In genomic region chr3:136742258-136743057, GRCm38 (mm10) we compare ENCODE assay signal across 14 mouse cellular contexts.
DNase-seq lines count a peak whose midpoint lies in the region; TF ChIP-seq lines count a peak whose summit lies in the region.
"Had no signal": no experiment of that assay in that cellular context is flagged by ENCODE, and none has a peak within 500 bp of the region (broad histone marks: within the 10 kb centered on the region; RNA-seq: fewer than 3 reads in every experiment).

No protein-coding gene starts in this region.

- H3K4me1 ChIP-seq in bone marrow macrophage, adult 2 months (ENCODE audit: control insufficient read depth, insufficient read depth, low read length): peaks cover 32% of the 10 kb centered on the region

- no peak overlapping the region for H3K4me3 ChIP-seq in gastrocnemius, adult 2 months
- no peak overlapping the region for H3K4me3 ChIP-seq in bone marrow macrophage, adult 2 months (ENCODE audit: insufficient read depth, low read length)
- H3K4me3 ChIP-seq in left cerebral cortex, adult 2 months: no peak overlapping the region
- H3K4me3 ChIP-seq: embryonic facial prominence, embryonic 13.5 days; forebrain, embryonic 13.5 days; hindbrain, embryonic 10.5 days had no signal

- TF ChIP-seq POLR2A in bone marrow macrophage, adult 2 months (IDR thresholded peaks at IDR 0.05; ENCODE audit: borderline replicate concordance, low read depth, low read length): no peak

- DNase-seq in gastrocnemius, adult 2 months: no peak
- DNase-seq in gastrocnemius, postnatal 36 days: no peak
- DNase-seq in lung, postnatal 36 days: peak; percentile 22
- no peak for DNase-seq in lung, postnatal 14 days
- DNase-seq in naive thymus-derived CD4-positive, alpha-beta T cell, adult 2 months (ENCODE audit: low read depth): peak; percentile 58
- no peak for DNase-seq in kidney, postnatal 4 days
- DNase-seq in left cerebral cortex, adult 2 months (ENCODE audit: extremely low spot score in 1 of 2, low spot score in 2 of 2): no peak
- DNase-seq: adrenal gland, adult 2 months; cerebellum, postnatal 25 days; liver had no signal

- intact Hi-C loops in gastrocnemius, adult 2 months (cut with DNase I): no loop called here
- intact Hi-C loops in gastrocnemius, postnatal 36 days (cut with DNase I): no loop called here
- intact Hi-C loops in left cerebral cortex, adult 2 months (cut with DNase I): no loop called here

- H3K27ac ChIP-seq in gastrocnemius, adult 2 months: peak overlapping the region; percentile 8; the same call in 1 of the 2 replicates
- H3K27ac ChIP-seq in bone marrow macrophage, adult 2 months (ENCODE audit: insufficient read depth, low read depth, low read length): 0 out of 2 replicates have a peak overlapping the region, but pooled peaks have one; percentile 0
- no peak overlapping the region for H3K27ac ChIP-seq in left cerebral cortex, adult 2 months
- H3K27ac ChIP-seq: embryonic facial prominence, embryonic 13.5 days; forebrain, embryonic 13.5 days; hindbrain, embryonic 10.5 days had no signal

- TF ChIP-seq CTCF in gastrocnemius, adult 2 months (IDR thresholded peaks at IDR 0.05): no peak
- no peak for TF ChIP-seq CTCF in bone marrow macrophage, adult 2 months (IDR thresholded peaks at IDR 0.05; ENCODE audit: low read depth, low read length)
- TF ChIP-seq CTCF in left cerebral cortex, adult 2 months (IDR thresholded peaks at IDR 0.05): no peak

Comparison
In these comparisons a context has a peak if more than half of its experiments do, and no peak if none do; other contexts are left out.
1. DNase-seq: peak in lung, postnatal 36 days (single experiment) and naive thymus-derived CD4-positive, alpha-beta T cell, adult 2 months (single experiment); none in gastrocnemius, adult 2 months (single experiment), gastrocnemius, postnatal 36 days (0 of 2), lung, postnatal 14 days (single experiment), kidney, postnatal 4 days (0 of 2) and left cerebral cortex, adult 2 months (0 of 2).